Mouse (Mus musculus): Measurements from ENCODE around the gene Tmed11.
"Not testable (repeated sequence)": the region's sequence is repeated elsewhere in the genome, so short reads cannot be mapped to it uniquely, and the experiment has no call there.

Tmed11 gene

DNA sequence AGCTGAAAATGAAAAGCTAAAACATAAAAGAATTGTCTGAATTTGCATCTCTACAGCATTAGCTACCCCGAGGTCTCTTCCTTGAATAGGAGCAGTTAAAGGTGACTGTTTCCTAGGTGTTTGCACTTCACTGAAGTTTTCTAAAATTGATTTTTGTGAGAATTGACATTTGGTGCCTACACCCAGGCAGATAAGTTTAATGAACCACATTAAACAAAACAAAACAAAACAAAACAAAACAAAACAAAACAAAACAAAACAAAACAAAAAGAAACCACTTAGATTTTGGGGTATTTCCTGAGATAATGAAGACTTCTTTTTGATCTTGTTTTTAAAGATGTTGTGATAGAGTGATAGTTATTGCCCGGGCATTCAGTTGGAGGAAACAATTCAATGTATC, at the start of gene Tmed11:
TSS of gene Tmed11 (minus strand) at position 101 of the 400 bp plus-strand sequence.
- DNase-seq, result not testable (repeated sequence)

- peak; percentile 2 for DNase-seq
These were observed 41.0 kb upstream of the Tmed11 start for GRCm38 (mm10) chr5:108836156-108836555.

GRCm38 (mm10) chr5:108823276-108823675, 28.1 kb upstream of the Tmed11 start:
- DNase-seq, result peak; percentile 4

DNA sequence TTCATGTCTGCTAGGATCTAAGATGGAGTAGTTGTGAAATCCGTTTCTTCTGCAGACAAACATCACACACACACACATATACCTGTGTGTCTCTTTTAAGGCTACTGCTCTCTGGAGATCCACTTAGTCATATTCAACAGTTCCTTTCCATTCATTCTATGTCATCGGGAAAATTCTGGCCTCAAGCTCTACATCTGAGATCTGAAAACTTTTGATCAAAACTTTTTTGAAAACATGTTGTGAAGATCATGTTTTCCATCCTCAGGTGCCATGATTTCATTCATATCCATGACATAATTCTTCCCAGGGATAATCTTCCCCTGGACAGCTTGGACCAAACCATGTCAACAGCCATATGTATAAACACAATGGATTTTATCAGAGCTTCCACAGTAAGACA, 13.6 kb upstream of the Tmed11 start, which contains the start of gene Vmn2r8:
TSS of gene Vmn2r8 (minus strand) at position 101 of the 400 bp plus-strand sequence.
- DNase-seq, result not testable (repeated sequence)

DNA sequence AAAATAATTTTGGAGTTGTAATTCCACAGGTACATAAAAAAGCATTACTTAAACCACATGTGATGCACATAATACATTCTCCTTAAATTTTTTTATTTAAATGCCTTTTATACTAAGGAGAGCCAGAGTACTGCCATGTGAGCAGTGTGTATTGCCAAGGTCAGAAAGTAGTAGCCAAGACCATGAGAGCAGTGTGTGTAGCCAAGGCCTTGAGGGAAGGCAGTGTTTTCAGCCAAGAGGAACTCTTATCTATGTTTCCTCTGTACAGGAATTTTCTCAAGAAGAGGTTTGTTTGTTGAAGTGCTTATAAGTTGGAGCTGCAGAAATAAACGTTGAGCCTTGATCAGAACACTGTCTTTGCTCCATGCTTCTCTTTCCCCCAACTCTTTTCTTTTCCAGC, 8.5 kb upstream of the Tmed11 start:
- no peak for DNase-seq

- peak; percentile 5 for DNase-seq
These were observed 4.8 kb downstream of the Tmed11 start for GRCm38 (mm10) chr5:108790385-108790784.

GRCm38 (mm10) chr5:108774630-108775306, 20.4 kb downstream of the Tmed11 start, which contains the start of gene Rnf212:
Rnf212 (minus strand) TSS chr5:108774982.
- DNase-seq, result no peak

GRCm38 (mm10) chr5:108760002-108760401, 35.2 kb downstream of the Tmed11 start:
- no peak for DNase-seq

GRCm38 (mm10) chr5:108758396-108758795, 36.8 kb downstream of the Tmed11 start:
- peak; percentile 24 for DNase-seq

- DNase-seq, result not testable (repeated sequence)
These were observed 43.9 kb downstream of the Tmed11 start for GRCm38 (mm10) chr5:108751258-108751657.

DNA sequence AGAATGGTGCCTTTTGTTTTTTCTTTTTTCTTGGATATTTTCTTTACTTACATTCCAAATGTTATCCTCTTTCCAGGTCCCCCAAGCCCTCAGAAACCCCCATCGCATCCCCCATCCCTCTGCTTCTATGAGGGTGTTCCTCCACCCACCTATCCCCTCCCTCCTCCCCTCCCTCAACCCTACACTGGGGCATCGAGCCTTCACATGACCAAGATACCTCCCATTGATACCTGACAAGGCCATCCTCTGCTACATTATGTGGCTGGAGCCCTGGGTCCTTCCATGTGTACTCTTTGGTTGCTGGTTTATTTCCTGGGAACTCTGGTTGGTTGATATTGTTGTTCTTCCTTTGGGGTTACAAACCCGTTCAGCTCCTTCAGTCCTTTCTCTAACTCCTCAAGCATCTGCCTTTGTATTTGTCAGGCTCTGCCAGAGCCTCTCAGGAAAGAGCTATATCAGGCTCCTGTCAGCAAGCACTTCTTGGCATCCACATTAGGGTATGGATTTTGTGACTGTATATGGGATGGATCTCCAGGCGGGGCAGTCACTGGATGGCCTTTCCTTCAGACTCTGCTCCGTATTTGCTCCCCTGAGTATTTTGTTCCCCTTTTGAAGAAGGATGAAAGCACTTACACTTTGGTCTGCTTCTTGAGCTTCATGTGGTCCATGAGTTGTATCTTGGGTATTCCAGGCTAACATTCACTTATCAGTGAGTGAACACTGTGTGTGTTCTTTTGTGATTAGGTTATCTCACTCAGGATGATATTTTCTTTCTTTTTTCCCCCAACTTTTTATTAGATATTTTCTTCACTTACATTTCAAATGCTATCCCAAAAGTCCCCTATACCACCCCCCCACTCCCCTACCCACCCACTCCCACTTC, 44.6 kb downstream of the Tmed11 start:
- no peak for DNase-seq

GRCm38 (mm10) chr5:108744629-108745028, 50.5 kb downstream of the Tmed11 start:
- DNase-seq, result no peak

- no peak for DNase-seq
These were observed 51.3 kb downstream of the Tmed11 start for GRCm38 (mm10) chr5:108743856-108744255.

DNA sequence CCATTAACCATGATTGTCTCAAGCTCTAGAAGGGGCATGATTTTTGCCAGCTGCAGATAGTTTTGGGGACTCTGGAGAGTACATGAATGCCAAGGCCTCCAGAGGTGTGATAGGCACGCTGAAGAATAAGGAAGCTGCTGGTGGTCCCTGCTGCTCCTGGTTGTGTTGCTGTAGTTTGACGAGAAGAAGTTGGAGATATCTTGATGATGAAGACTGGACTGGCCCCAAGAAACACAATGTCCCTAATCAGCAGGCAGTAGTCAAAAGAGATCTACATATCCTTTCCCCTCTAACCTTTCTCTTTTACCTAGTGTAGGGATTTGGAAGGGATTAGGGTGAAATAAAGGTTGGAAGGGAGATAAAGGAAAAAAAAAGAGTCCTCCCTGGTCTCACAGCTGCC, 52.6 kb downstream of the Tmed11 start:
- no peak for DNase-seq

GRCm38 (mm10) chr5:108741844-108742243, 53.3 kb downstream of the Tmed11 start:
- no peak for DNase-seq

DNA sequence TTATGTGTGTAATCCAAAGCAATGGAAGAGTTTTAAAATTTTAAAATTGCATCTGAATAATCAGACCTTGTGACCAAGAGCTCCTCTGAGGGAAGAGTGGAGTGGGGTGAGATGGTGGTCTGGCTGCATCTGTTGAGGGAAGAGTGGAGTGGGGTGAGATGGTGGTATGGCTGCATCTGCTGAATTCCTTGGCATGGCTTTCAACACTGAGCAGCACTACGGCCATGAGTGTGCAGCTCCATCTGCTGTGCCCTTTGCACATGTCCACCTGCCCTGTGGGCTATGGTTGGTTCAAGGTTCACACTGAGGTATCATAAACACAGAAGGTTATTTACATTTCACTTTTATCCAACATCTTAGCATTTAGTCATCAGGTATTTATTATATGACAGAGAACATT, 67.7 kb downstream of the Tmed11 start:
- DNase-seq, result no peak
